Mouse (Mus musculus) brain, adult 2 months (tissue): ENCODE data around the gene 2610021A01Rik.
"Not testable (repeated sequence)": the region's sequence is repeated elsewhere in the genome, so short reads cannot be mapped to it uniquely, and the experiment has no call there.

Experiments used
- DNase-seq: peaks from one replicate; pipeline ENCODE4 v3.0.0; 2011; ENCODE audit warnings: low read depth, low spot score

2610021A01Rik gene

GRCm38 (mm10) chr7:41599034-41599813 is at the start of gene 2610021A01Rik:
Gene 2610021A01Rik, plus strand, starts transcription at chr7:41599230.
- DNase-seq: peak; percentile 97

- DNase-seq: no peak
Measured at GRCm38 (mm10) chr7:41560681-41561080, 38.3 kb upstream of the 2610021A01Rik start.

GRCm38 (mm10) chr7:41573562-41573961 is 25.5 kb upstream of the 2610021A01Rik start, which contains the start of gene Gm6871:
Gene Gm6871, minus strand, starts transcription at chr7:41573662.
- not testable (repeated sequence) for DNase-seq

GRCm38 (mm10) chr7:41577956-41578355 is 21.1 kb upstream of the 2610021A01Rik start:
- no peak for DNase-seq

- DNase-seq: no peak
Measured at GRCm38 (mm10) chr7:41582028-41582427, 17.0 kb upstream of the 2610021A01Rik start.

- DNase-seq: not testable (repeated sequence)
Measured at GRCm38 (mm10) chr7:41587831-41588230, 11.2 kb upstream of the 2610021A01Rik start.

GRCm38 (mm10) chr7:41598615-41599014 is 415 bp upstream of the 2610021A01Rik start:
- no peak for DNase-seq

- DNase-seq: peak; percentile 65
Measured at GRCm38 (mm10) chr7:41599932-41600548, 1.0 kb downstream of the 2610021A01Rik start.

GRCm38 (mm10) chr7:41611654-41612053 is 12.6 kb downstream of the 2610021A01Rik start:
- DNase-seq: no peak

GRCm38 (mm10) chr7:41616241-41616640 is 17.2 kb downstream of the 2610021A01Rik start:
- DNase-seq: not testable (repeated sequence)

GRCm38 (mm10) chr7:41632409-41633220 is 33.6 kb downstream of the 2610021A01Rik start, which contains the start of gene Zfp788:
Gene Zfp788, plus strand, starts transcription at chr7:41633203.
- DNase-seq: peak; percentile 99

GRCm38 (mm10) chr7:41633221-41633984 is 34.4 kb downstream of the 2610021A01Rik start:
- DNase-seq: peak; percentile 99

- not testable (repeated sequence) for DNase-seq
Measured at GRCm38 (mm10) chr7:41674326-41674725, 75.3 kb downstream of the 2610021A01Rik start.
